ENCODE assay signal across 8 mouse cellular contexts in the genomic region with DNA sequence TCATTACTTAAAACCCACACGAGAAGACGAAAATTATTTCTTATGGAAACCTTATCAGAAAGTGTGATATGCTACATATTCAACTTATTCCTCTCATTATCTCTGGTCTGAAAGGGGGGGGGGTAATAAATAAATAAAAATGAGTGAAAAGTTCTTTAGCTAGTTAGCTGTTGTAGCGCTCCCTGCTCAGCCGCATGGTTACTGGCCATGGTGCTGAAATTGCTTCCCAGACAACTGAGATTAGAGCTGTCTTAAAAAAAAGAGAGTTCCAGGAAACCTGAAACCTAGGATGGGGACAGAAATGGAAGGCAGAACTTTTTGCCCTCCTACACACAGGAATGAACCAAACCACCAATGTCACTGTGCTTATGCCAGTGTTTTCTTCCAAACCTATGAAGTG. TPM values are rescaled to one million over a fixed set of nuclear protein-coding genes. Genes with fewer than 3 reads are reported as not detected.
DNase-seq lines count a peak whose midpoint lies in the region; ATAC-seq lines count a peak whose summit lies in the region.

No protein-coding gene starts in this region.

- 2% methylated on average over 4 of the region's 4 CpGs for WGBS in kidney, embryonic 16.5 days
- 4% methylated on average over 4 of the region's 4 CpGs for WGBS in embryonic facial prominence, embryonic 10.5 days
- 5% methylated on average over 4 of the region's 4 CpGs for WGBS in midbrain, embryonic 10.5 days
- 4% methylated on average over 4 of the region's 4 CpGs for WGBS in heart, embryonic 12.5 days

- peaks cover 9% of the 10 kb centered on the region for H3K4me1 ChIP-seq in kidney, embryonic 16.5 days (ENCODE audit: insufficient read depth, low read length)
- peaks cover 26% of the 10 kb centered on the region for H3K4me1 ChIP-seq in embryonic facial prominence, embryonic 10.5 days
- peaks cover 30% of the 10 kb centered on the region for H3K4me1 ChIP-seq in midbrain, embryonic 10.5 days
- peaks cover 20% of the 10 kb centered on the region for H3K4me1 ChIP-seq in heart, embryonic 12.5 days (replicated peaks)

- no peak overlapping the region for H3K4me2 ChIP-seq in kidney, embryonic 16.5 days (replicated peaks; ENCODE audit: low read depth, low read length)
- H3K4me2 ChIP-seq in heart, embryonic 12.5 days: no peak overlapping the region

- DNase-seq in kidney, adult 9 months: peak; percentile 24
- DNase-seq in R1 (ENCODE audit: low read depth, low spot score): peak; percentile 78
- peak; percentile 79 for DNase-seq in embryonic facial prominence, embryonic 10.5 days (ENCODE audit: low spot score)
- peak; percentile 62 for DNase-seq in midbrain, embryonic 10.5 days (ENCODE audit: low spot score)
- DNase-seq in spleen, adult 18-20 months: no peak
- DNase-seq in cerebellum, adult 9-10 months: no peak

- H3K27me3 ChIP-seq in kidney, embryonic 16.5 days (ENCODE audit: insufficient read depth, low read length): peaks cover 80% of the 10 kb centered on the region
- peaks cover 100% of the 10 kb centered on the region for H3K27me3 ChIP-seq in embryonic facial prominence, embryonic 10.5 days (replicated peaks; ENCODE audit: low read depth, poor library complexity, severe bottlenecking)
- H3K27me3 ChIP-seq in midbrain, embryonic 10.5 days (ENCODE audit: low read depth, poor library complexity, severe bottlenecking): peaks cover 100% of the 10 kb centered on the region
- peaks cover 78% of the 10 kb centered on the region for H3K27me3 ChIP-seq in heart, embryonic 12.5 days (replicated peaks)

- no peaks in the 10 kb centered on the region for H3K36me3 ChIP-seq in kidney, embryonic 16.5 days (ENCODE audit: insufficient read depth, low read length)
- no peaks in the 10 kb centered on the region for H3K36me3 ChIP-seq in embryonic facial prominence, embryonic 10.5 days (replicated peaks)
- H3K36me3 ChIP-seq in midbrain, embryonic 10.5 days: no peaks in the 10 kb centered on the region
- no peaks in the 10 kb centered on the region for H3K36me3 ChIP-seq in heart, embryonic 12.5 days

- H3K4me3 ChIP-seq in kidney, embryonic 16.5 days (ENCODE audit: low read length): no peak overlapping the region
- no peak overlapping the region for H3K4me3 ChIP-seq in embryonic facial prominence, embryonic 10.5 days
- H3K4me3 ChIP-seq in midbrain, embryonic 10.5 days: no peak overlapping the region
- H3K4me3 ChIP-seq in heart, embryonic 12.5 days: no peak overlapping the region

- no peak for ATAC-seq in kidney, embryonic 16.5 days (ENCODE audit: low FRiP score, low TSS enrichment)
- no peak for ATAC-seq in heart, embryonic 12.5 days (ENCODE audit: insufficient number of reproducible peaks, low FRiP score)

- no peak overlapping the region for H3K27ac ChIP-seq in kidney, embryonic 16.5 days (ENCODE audit: low read length)
- H3K27ac ChIP-seq in embryonic facial prominence, embryonic 10.5 days (replicated peaks): no peak overlapping the region
- H3K27ac ChIP-seq in midbrain, embryonic 10.5 days (replicated peaks): no peak overlapping the region
- no peak overlapping the region for H3K27ac ChIP-seq in heart, embryonic 12.5 days (ENCODE audit: poor library complexity, severe bottlenecking)

- no peak overlapping the region for H3K9ac ChIP-seq in kidney, embryonic 16.5 days (replicated peaks; ENCODE audit: low read length)
- H3K9ac ChIP-seq in heart, embryonic 12.5 days: no peak overlapping the region

- no peaks in the 10 kb centered on the region for H3K9me3 ChIP-seq in kidney, embryonic 16.5 days (ENCODE audit: low read length)
- H3K9me3 ChIP-seq in embryonic facial prominence, embryonic 10.5 days: no peaks in the 10 kb centered on the region
- no peaks in the 10 kb centered on the region for H3K9me3 ChIP-seq in midbrain, embryonic 10.5 days (replicated peaks)
- no peaks in the 10 kb centered on the region for H3K9me3 ChIP-seq in heart, embryonic 12.5 days (replicated peaks)

RNA-seq across cellular contexts. Expression of a gene that starts 5.1 kb away (rescaled TPM):
- polyA plus RNA-seq in kidney, embryonic 16.5 days (2015; fragmentation: Nextera tagmentation; extraction: Ambion mirVana): not detected in 2 replicates
- polyA plus RNA-seq in embryonic facial prominence, embryonic 10.5 days (2016; fragmentation: Nextera tagmentation; extraction: Ambion mirVana): 0.15 and 0.16 TPM in 2 replicates
- polyA plus RNA-seq in midbrain, embryonic 10.5 days (2016; fragmentation: Nextera tagmentation; extraction: Ambion mirVana): 0.20 and 0.22 TPM in 2 replicates
- polyA plus RNA-seq in heart, embryonic 12.5 days (2016; fragmentation: Nextera tagmentation; extraction: Ambion mirVana): not detected in 2 replicates

Comparison
In these comparisons a context has a peak if more than half of its experiments do, and no peak if none do; other contexts are left out.
1. DNase-seq: peak in kidney, adult 9 months (single experiment), R1 (single experiment), embryonic facial prominence, embryonic 10.5 days (single experiment) and midbrain, embryonic 10.5 days (single experiment); none in spleen, adult 18-20 months (0 of 2) and cerebellum, adult 9-10 months (single experiment).